In genomic region chr3:104770918-104771317, GRCm38 (mm10) we compare ENCODE assay signal across 28 mouse cellular contexts. TPM values are rescaled to one million over a fixed set of nuclear protein-coding genes. Genes with fewer than 3 reads are reported as not detected.
DNase-seq lines count a peak whose midpoint lies in the region; ATAC-seq and TF ChIP-seq lines count a peak whose summit lies in the region.
"Had no signal": no experiment of that assay in that cellular context is flagged by ENCODE, and none has a peak within 500 bp of the region (broad histone marks: within the 10 kb centered on the region; RNA-seq: fewer than 3 reads in every experiment).

No protein-coding gene starts in this region.

- TF ChIP-seq CTCF in spleen, adult 2 months (IDR thresholded peaks at IDR 0.05; ENCODE audit: extremely low read depth, insufficient read depth, insufficient read length, insufficient replicate concordance), result no peak

- H3K4me3 ChIP-seq in spleen, adult 2 months (ENCODE audit: extremely low read depth, insufficient read depth, insufficient read length), result no peak overlapping the region
- H3K4me3 ChIP-seq in embryonic facial prominence, embryonic 14.5 days (ENCODE audit: low read depth, low read length), result no peak overlapping the region
- H3K4me3 ChIP-seq in limb, embryonic 12.5 days (replicated peaks), result no peak overlapping the region
- no peak overlapping the region for H3K4me3 ChIP-seq in neural tube, embryonic 15.5 days (replicated peaks)
- H3K4me3 ChIP-seq in kidney, embryonic 14.5 days (ENCODE audit: low read length), result no peak overlapping the region
- H3K4me3 ChIP-seq: forebrain, embryonic 15.5 days; gastrocnemius, adult 2 months; heart, adult 2 months; heart, embryonic 12.5 days; hindbrain, embryonic 15.5 days; lung, embryonic 15.5 days; midbrain, embryonic 10.5 days; myocyte; neural tube, embryonic 12.5 days; stomach, embryonic 15.5 days had no signal

- no peaks in the 10 kb centered on the region for H3K27me3 ChIP-seq in spleen, adult 2 months (ENCODE audit: control insufficient read depth, insufficient read depth, low read length)
- peaks cover 3% of the 10 kb centered on the region for H3K27me3 ChIP-seq in embryonic facial prominence, embryonic 14.5 days (replicated peaks; ENCODE audit: control insufficient read depth, insufficient read depth, low read length)
- peaks cover 8% of the 10 kb centered on the region for H3K27me3 ChIP-seq in limb, embryonic 12.5 days
- peaks cover 4% of the 10 kb centered on the region for H3K27me3 ChIP-seq in neural tube, embryonic 15.5 days (replicated peaks)
- peaks cover 3% of the 10 kb centered on the region; the same call in 1 of the 2 replicates for H3K27me3 ChIP-seq in kidney, embryonic 14.5 days (ENCODE audit: control insufficient read depth, insufficient read depth, low read length)
- H3K27me3 ChIP-seq: stomach, embryonic 15.5 days had no signal

- H3K9me3 ChIP-seq in embryonic facial prominence, embryonic 14.5 days (ENCODE audit: control insufficient read depth, low read length), result no peaks in the 10 kb centered on the region
- no peaks in the 10 kb centered on the region for H3K9me3 ChIP-seq in limb, embryonic 12.5 days
- no peaks in the 10 kb centered on the region for H3K9me3 ChIP-seq in neural tube, embryonic 15.5 days (replicated peaks)
- no peaks in the 10 kb centered on the region for H3K9me3 ChIP-seq in kidney, embryonic 14.5 days (ENCODE audit: control insufficient read depth, low read length)
- H3K9me3 ChIP-seq: forebrain, embryonic 15.5 days; heart, embryonic 12.5 days; hindbrain, embryonic 15.5 days; lung, embryonic 15.5 days; midbrain, embryonic 10.5 days; neural tube, embryonic 12.5 days; stomach, embryonic 15.5 days had no signal

- no peaks in the 10 kb centered on the region for H3K36me3 ChIP-seq in spleen, adult 2 months (ENCODE audit: control insufficient read depth, insufficient read depth, low read length)
- H3K36me3 ChIP-seq in embryonic facial prominence, embryonic 14.5 days (ENCODE audit: control insufficient read depth, insufficient read depth, low read length), result no peaks in the 10 kb centered on the region
- no peaks in the 10 kb centered on the region for H3K36me3 ChIP-seq in limb, embryonic 12.5 days
- no peaks in the 10 kb centered on the region for H3K36me3 ChIP-seq in neural tube, embryonic 15.5 days
- H3K36me3 ChIP-seq in kidney, embryonic 14.5 days (ENCODE audit: control insufficient read depth, insufficient read depth, low read length), result no peaks in the 10 kb centered on the region
- H3K36me3 ChIP-seq: forebrain, embryonic 15.5 days; heart, embryonic 12.5 days; hindbrain, embryonic 15.5 days; lung, embryonic 15.5 days; midbrain, embryonic 10.5 days; neural tube, embryonic 12.5 days; stomach, embryonic 15.5 days had no signal

- DNase-seq in spleen, adult 2 months (ENCODE audit: low read depth in 1 of 2, low spot score in 2 of 2), result no peak
- DNase-seq in spleen, postnatal 14 days (ENCODE audit: low spot score in 2 of 2), result no peak
- DNase-seq in embryonic facial prominence, embryonic 14.5 days (ENCODE audit: low spot score), result peak; percentile 65
- DNase-seq: adrenal gland, adult 2 months; adrenal gland, postnatal 36 days; cerebellum, adult 2 months; cerebellum, postnatal 14 days; gastrocnemius, adult 2 months; gastrocnemius, postnatal 36 days; heart, adult 2 months; kidney, adult 11 months; kidney, postnatal 4 days had no signal

- peak; percentile 66 for ATAC-seq in embryonic facial prominence, embryonic 14.5 days (ENCODE audit: low read depth)
- peak; percentile 83 for ATAC-seq in limb, embryonic 12.5 days (ENCODE audit: insufficient number of reproducible peaks, insufficient read depth, low FRiP score, low TSS enrichment, low read depth)
- ATAC-seq in neural tube, embryonic 15.5 days (ENCODE audit: low FRiP score), result no peak
- ATAC-seq in kidney, embryonic 14.5 days (ENCODE audit: low FRiP score, low TSS enrichment), result no peak
- no peak for ATAC-seq in activated CD4-positive, CD25-positive, alpha-beta regulatory T cell, adult 4 months
- ATAC-seq: forebrain, embryonic 15.5 days; midbrain, embryonic 16.5 days had no signal

- 0 out of 2 replicates have a peak overlapping the region, but pooled peaks have one; percentile 36 for H3K27ac ChIP-seq in spleen, adult 2 months (ENCODE audit: insufficient read depth, low read length)
- no peak overlapping the region for H3K27ac ChIP-seq in embryonic facial prominence, embryonic 14.5 days (replicated peaks; ENCODE audit: low read depth, low read length)
- peak overlapping the region; percentile 73 for H3K27ac ChIP-seq in limb, embryonic 12.5 days
- H3K27ac ChIP-seq in neural tube, embryonic 15.5 days (replicated peaks), result no peak overlapping the region
- no peak overlapping the region for H3K27ac ChIP-seq in kidney, embryonic 14.5 days (ENCODE audit: low read depth, low read length)
- H3K27ac ChIP-seq: forebrain, embryonic 15.5 days; heart, adult 2 months; hindbrain, embryonic 15.5 days; kidney, postnatal 0 days; lung, embryonic 15.5 days; midbrain, embryonic 10.5 days; neural tube, embryonic 12.5 days; stomach, embryonic 15.5 days had no signal

- 92% methylated on average over 3 of the region's 3 CpGs for WGBS in spleen, adult 2 months
- WGBS in embryonic facial prominence, embryonic 14.5 days, result 30% methylated on average over 3 of the region's 3 CpGs
- 19% methylated on average over 3 of the region's 3 CpGs for WGBS in limb, embryonic 12.5 days
- 69% methylated on average over 3 of the region's 3 CpGs for WGBS in neural tube, embryonic 15.5 days
- WGBS in kidney, embryonic 14.5 days, result 45% methylated on average over 3 of the region's 3 CpGs

- no peaks in the 10 kb centered on the region; the same call in 1 of the 2 replicates for H3K4me1 ChIP-seq in spleen, adult 2 months (ENCODE audit: control insufficient read depth, insufficient read depth, insufficient read length)
- H3K4me1 ChIP-seq in embryonic facial prominence, embryonic 14.5 days (ENCODE audit: control insufficient read depth, insufficient read depth, low read length), result peaks cover 4% of the 10 kb centered on the region; the same call in 1 of the 2 replicates
- peaks cover 45% of the 10 kb centered on the region for H3K4me1 ChIP-seq in limb, embryonic 12.5 days (replicated peaks)
- H3K4me1 ChIP-seq in neural tube, embryonic 15.5 days, result no peaks in the 10 kb centered on the region
- H3K4me1 ChIP-seq in kidney, embryonic 14.5 days (ENCODE audit: control insufficient read depth, insufficient read depth, low read length), result no peaks in the 10 kb centered on the region
- H3K4me1 ChIP-seq: forebrain, embryonic 15.5 days; hindbrain, embryonic 15.5 days; lung, embryonic 15.5 days; neural tube, embryonic 12.5 days; stomach, embryonic 15.5 days had no signal

- no peak overlapping the region for H3K9ac ChIP-seq in embryonic facial prominence, embryonic 14.5 days (ENCODE audit: low read depth, low read length)
- no peak overlapping the region for H3K9ac ChIP-seq in limb, embryonic 12.5 days (replicated peaks)
- H3K9ac ChIP-seq in neural tube, embryonic 15.5 days (replicated peaks), result no peak overlapping the region
- H3K9ac ChIP-seq in kidney, embryonic 14.5 days (ENCODE audit: low read depth, low read length), result no peak overlapping the region
- H3K9ac ChIP-seq: forebrain, embryonic 15.5 days; heart, embryonic 12.5 days; hindbrain, embryonic 15.5 days; lung, embryonic 15.5 days; neural tube, embryonic 12.5 days; stomach, embryonic 15.5 days had no signal

- no peak overlapping the region for H3K4me2 ChIP-seq in embryonic facial prominence, embryonic 14.5 days (ENCODE audit: low read depth, low read length)
- H3K4me2 ChIP-seq in limb, embryonic 12.5 days, result no peak overlapping the region
- no peak overlapping the region for H3K4me2 ChIP-seq in neural tube, embryonic 15.5 days
- H3K4me2 ChIP-seq in kidney, embryonic 14.5 days (replicated peaks; ENCODE audit: low read depth, low read length), result no peak overlapping the region
- H3K4me2 ChIP-seq: forebrain, embryonic 15.5 days; heart, embryonic 12.5 days; hindbrain, embryonic 15.5 days; liver, embryonic 11.5 days; lung, embryonic 15.5 days; neural tube, embryonic 12.5 days; stomach, embryonic 15.5 days had no signal

- no peak for TF ChIP-seq POLR2A in spleen, adult 2 months (IDR thresholded peaks at IDR 0.05; ENCODE audit: low read depth, low read length)

RNA-seq across cellular contexts. Expression of gene Ppm1j, which starts 9.9 kb away (rescaled TPM):
- 13.1 and 15.8 TPM in 2 replicates for polyA plus RNA-seq in spleen, adult 2 months (2012; rRNA removed)
- polyA plus RNA-seq in embryonic facial prominence, embryonic 14.5 days (2014; fragmentation: Nextera tagmentation; extraction: Ambion mirVana), result 3.4 and 3.7 TPM in 2 replicates
- polyA plus RNA-seq in limb, embryonic 12.5 days (2016; fragmentation: Nextera tagmentation; extraction: Ambion mirVana), result 2.6 and 3.4 TPM in 2 replicates
- 2.3 and 2.8 TPM in 2 replicates for polyA plus RNA-seq in neural tube, embryonic 15.5 days (2015; fragmentation: Nextera tagmentation; extraction: Ambion mirVana)
- 3.5 and 5.3 TPM in 2 replicates for polyA plus RNA-seq in kidney, embryonic 14.5 days (2014; fragmentation: Nextera tagmentation; extraction: Ambion mirVana)
- 10 to 100 TPM; 24.1 to 28.0 TPM for polyA plus RNA-seq in activated CD4-positive, CD25-positive, alpha-beta regulatory T cell, adult 4 months (2017; shearing (Covaris generic))

RNA-seq across cellular contexts. Expression of gene Fam19a3, which starts 10.7 kb away (rescaled TPM):
- 0.21 and 0.23 TPM in 2 replicates for polyA plus RNA-seq in spleen, adult 2 months (2012; rRNA removed)
- 0.24 and 0.68 TPM in 2 replicates for polyA plus RNA-seq in embryonic facial prominence, embryonic 14.5 days (2014; fragmentation: Nextera tagmentation; extraction: Ambion mirVana)
- 0.24 and 0.85 TPM in 2 replicates for polyA plus RNA-seq in limb, embryonic 12.5 days (2016; fragmentation: Nextera tagmentation; extraction: Ambion mirVana)
- polyA plus RNA-seq in neural tube, embryonic 15.5 days (2015; fragmentation: Nextera tagmentation; extraction: Ambion mirVana), result 0.09 and 0.17 TPM in 2 replicates
- polyA plus RNA-seq in kidney, embryonic 14.5 days (2014; fragmentation: Nextera tagmentation; extraction: Ambion mirVana), result 0.09 and 0.24 TPM in 2 replicates
- 1 to 10 TPM in 1 of 2 experiments, under 1 TPM in 1; 0.83 to 1.4 TPM for polyA plus RNA-seq in activated CD4-positive, CD25-positive, alpha-beta regulatory T cell, adult 4 months (2017; shearing (Covaris generic))
- polyA plus RNA-seq: hindbrain, embryonic 15.5 days; liver, embryonic 11.5 days; liver, embryonic 16.5 days; midbrain, embryonic 16.5 days; myocyte; neural tube, embryonic 12.5 days had no signal

RNA-seq across cellular contexts. Expression of gene Rhoc, which starts 17.3 kb away (rescaled TPM):
- 15.1 and 18.0 TPM in 2 replicates for polyA plus RNA-seq in spleen, adult 2 months (2012; rRNA removed)
- polyA plus RNA-seq in embryonic facial prominence, embryonic 14.5 days (2014; fragmentation: Nextera tagmentation; extraction: Ambion mirVana), result 183 and 198 TPM in 2 replicates
- polyA plus RNA-seq in limb, embryonic 12.5 days (2016; fragmentation: Nextera tagmentation; extraction: Ambion mirVana), result 152 and 154 TPM in 2 replicates
- polyA plus RNA-seq in neural tube, embryonic 15.5 days (2015; fragmentation: Nextera tagmentation; extraction: Ambion mirVana), result 74.6 and 85.4 TPM in 2 replicates
- polyA plus RNA-seq in kidney, embryonic 14.5 days (2014; fragmentation: Nextera tagmentation; extraction: Ambion mirVana), result 110 and 127 TPM in 2 replicates
- 1 to 10 TPM; 7.3 to 9.9 TPM for polyA plus RNA-seq in activated CD4-positive, CD25-positive, alpha-beta regulatory T cell, adult 4 months (2017; shearing (Covaris generic))

RNA-seq across cellular contexts. Expression of gene Mov10, which starts 47.4 kb away (rescaled TPM):
- 13.5 and 15.1 TPM in 2 replicates for polyA plus RNA-seq in spleen, adult 2 months (2012; rRNA removed)
- 38.1 and 44.6 TPM in 2 replicates for polyA plus RNA-seq in embryonic facial prominence, embryonic 14.5 days (2014; fragmentation: Nextera tagmentation; extraction: Ambion mirVana)
- 73.8 and 77.2 TPM in 2 replicates for polyA plus RNA-seq in limb, embryonic 12.5 days (2016; fragmentation: Nextera tagmentation; extraction: Ambion mirVana)
- polyA plus RNA-seq in neural tube, embryonic 15.5 days (2015; fragmentation: Nextera tagmentation; extraction: Ambion mirVana), result 11.9 and 24.5 TPM in 2 replicates
- 36.3 and 51.8 TPM in 2 replicates for polyA plus RNA-seq in kidney, embryonic 14.5 days (2014; fragmentation: Nextera tagmentation; extraction: Ambion mirVana)
- polyA plus RNA-seq in activated CD4-positive, CD25-positive, alpha-beta regulatory T cell, adult 4 months (2017; shearing (Covaris generic)), result 10 to 100 TPM; 16.2 to 34.8 TPM

Comparison
In these comparisons a context has a peak if more than half of its experiments do, and no peak if none do; other contexts are left out.
1. H3K27ac ChIP-seq: peak in spleen, adult 2 months (single experiment) and limb, embryonic 12.5 days (single experiment); none in embryonic facial prominence, embryonic 14.5 days (single experiment), neural tube, embryonic 15.5 days (single experiment) and kidney, embryonic 14.5 days (single experiment).
2. ATAC-seq: peak in embryonic facial prominence, embryonic 14.5 days (single experiment) and limb, embryonic 12.5 days (single experiment); none in neural tube, embryonic 15.5 days (single experiment), kidney, embryonic 14.5 days (single experiment) and activated CD4-positive, CD25-positive, alpha-beta regulatory T cell, adult 4 months (single experiment).